Mouse (Mus musculus) G1E (cell line): ENCODE measurements around the gene Tssc4. TPM values are rescaled to one million over a fixed set of nuclear protein-coding genes. Genes with fewer than 3 reads are reported as not detected.

Experiments
- ATAC-seq: 2 replicates; pipeline ENCODE4 v1.8.0; 2016; ENCODE audit warnings: mild to moderate bottlenecking; ENCODE audit not compliant: insufficient number of reproducible peaks, poor library complexity, low FRiP score, severe bottlenecking; ENCODE audit errors: extremely low read depth
- DNase-seq: peaks from one replicate; pipeline ENCODE4 v3.0.0; 2012; ENCODE audit warnings: low spot score
- H3K27me3 ChIP-seq: 2 replicates; pipeline ENCODE4 v1.6.1; 2012; ENCODE audit warnings: mild to moderate bottlenecking, low read length, inconsistent platforms; ENCODE audit not compliant: insufficient read depth
- H3K36me3 ChIP-seq: replicated peaks from 2 replicates; pipeline ENCODE3; 2012; ENCODE audit warnings: mild to moderate bottlenecking, inconsistent platforms
- H3K4me1 ChIP-seq: 2 replicates; pipeline ENCODE4 v1.6.1; 2012; ENCODE audit warnings: low read depth, low read length, inconsistent platforms, mixed read lengths; ENCODE audit not compliant: insufficient read depth
- H3K4me3 ChIP-seq: 2 replicates; pipeline ENCODE4 v1.5.1; 2012; ENCODE audit warnings: low read depth, mild to moderate bottlenecking, inconsistent platforms, low read length, moderate library complexity, mixed read lengths
- H3K9me3 ChIP-seq: replicated peaks from 2 replicates; pipeline ENCODE4 v1.6.1; 2012; ENCODE audit warnings: inconsistent platforms
- CTCF ChIP-seq: IDR thresholded peaks from 2 replicates; pipeline ENCODE4 v1.5.1; 2012; ENCODE audit warnings: low read depth, low read length, inconsistent platforms, mixed read lengths
- GATA1 ChIP-seq: IDR thresholded peaks from 2 replicates; pipeline ENCODE4 v1.6.1; 2012; ENCODE audit warnings: borderline replicate concordance, low read length, inconsistent platforms, mixed read lengths
- GATA2 ChIP-seq: IDR thresholded peaks from 2 replicates; pipeline ENCODE4 v1.6.1; 2012; ENCODE audit warnings: low read depth, low read length, inconsistent platforms, borderline replicate concordance
- POLR2AphosphoS5 ChIP-seq: IDR thresholded peaks from 2 replicates; pipeline ENCODE4 v1.6.1; 2012; ENCODE audit warnings: low read depth, low read length, inconsistent platforms; ENCODE audit not compliant: insufficient replicate concordance
- TAL1 ChIP-seq: conservative IDR thresholded peaks from 2 replicates; pipeline ENCODE4 v1.6.1; 2012; ENCODE audit warnings: low read depth, low read length, inconsistent platforms, mixed read lengths
- polyA plus RNA-seq: library from polyadenylated mRNA; stranded (reverse); fragments of >175 nt; gene quantifications from 2 replicates; pipeline ENCODE4 v1.2.3, GENCODE M21; 2012
- total RNA-seq, 2 experiments: library from RNA; stranded (forward) in 1 of 2; stranded (reverse) in 1 of 2; fragments of 200-1000 nt in 1 of 2; fragments of >200 nt in 1 of 2; fragmentation: Nextera tagmentation in 1 of 2; gene quantifications; 2 replicates each; pipeline ENCODE4 v1.2.3; 2014 to 2017

Gene Tssc4
- total and polyA plus RNA-seq, 3 experiments, result 18.8 to 207 (median 25.0) TPM

GRCm38 (mm10) chr7:143114773-143115172 lies 45.7 kb downstream of the Tssc4 start:
- Histone ChIP-seq H3K9me3 (no peaks in the 10 kb centered on the region), H3K4me1 (peaks cover 6% of the 10 kb centered on the region), H3K27me3 (peaks cover 16% of the 10 kb centered on the region), H3K36me3 (no peaks in the 10 kb centered on the region), H3K4me3 (no peak overlapping the region)
- ATAC-seq (no peak), DNase-seq (no peak)
- no peak for TF ChIP-seq POLR2AphosphoS5
- TF ChIP-seq TAL1, result no peak
- no peak for TF ChIP-seq GATA1
- TF ChIP-seq CTCF, result no peak
- no peak for TF ChIP-seq GATA2

GRCm38 (mm10) chr7:143116521-143116920 lies 47.5 kb downstream of the Tssc4 start:
- H3K4me1 ChIP-seq, result peaks cover 7% of the 10 kb centered on the region
- ATAC-seq (no peak), DNase-seq (no peak)
- no peak for TF ChIP-seq GATA1
- TF ChIP-seq GATA2, result no peak
- no peak for TF ChIP-seq TAL1
- no peak for TF ChIP-seq POLR2AphosphoS5
- no peak for TF ChIP-seq CTCF
- no peak overlapping the region for H3K4me3 ChIP-seq
- H3K9me3 ChIP-seq, result no peaks in the 10 kb centered on the region
- H3K36me3 ChIP-seq, result no peaks in the 10 kb centered on the region
- peaks cover 15% of the 10 kb centered on the region for H3K27me3 ChIP-seq

GRCm38 (mm10) chr7:143119407-143119806 lies 50.4 kb downstream of the Tssc4 start:
- ATAC-seq (no peak), DNase-seq (no peak)
- no peak overlapping the region for H3K4me3 ChIP-seq
- no peaks in the 10 kb centered on the region for H3K9me3 ChIP-seq
- peaks cover 35% of the 10 kb centered on the region for H3K27me3 ChIP-seq
- no peak for TF ChIP-seq CTCF
- TF ChIP-seq GATA1, result no peak
- no peak for TF ChIP-seq GATA2
- no peak for TF ChIP-seq TAL1
- TF ChIP-seq POLR2AphosphoS5, result no peak
- peaks cover 7% of the 10 kb centered on the region for H3K4me1 ChIP-seq
- no peaks in the 10 kb centered on the region for H3K36me3 ChIP-seq

- H3K27me3 ChIP-seq, result peaks cover 38% of the 10 kb centered on the region
- no peaks in the 10 kb centered on the region for H3K9me3 ChIP-seq
- no peak for DNase-seq
- no peak for ATAC-seq
- no peak for TF ChIP-seq GATA1
- no peak for TF ChIP-seq GATA2
- TF ChIP-seq TAL1, result no peak
- H3K4me3 ChIP-seq, result no peak overlapping the region
- H3K36me3 ChIP-seq, result no peaks in the 10 kb centered on the region
- peaks cover 7% of the 10 kb centered on the region for H3K4me1 ChIP-seq
These were observed 50.8 kb downstream of the Tssc4 start for GRCm38 (mm10) chr7:143119826-143120225.

Other genes starting within 250 kb of the Tssc4 start
- not detected in 2 replicates for gene Th, start 138.1 kb upstream of the Tssc4 start, total RNA-seq (2014; fragmentation: Nextera tagmentation)
- not detected in 2 replicates for gene Th, start 138.1 kb upstream of the Tssc4 start, total RNA-seq (2017)
- not detected in 2 replicates for gene Th, start 138.1 kb upstream of the Tssc4 start, polyA plus RNA-seq
- gene Ascl2, start 100.0 kb upstream of the Tssc4 start, total RNA-seq (2014; fragmentation: Nextera tagmentation), result not detected in 2 replicates
- gene Ascl2, start 100.0 kb upstream of the Tssc4 start, total RNA-seq (2017), result 0.12 TPM in 1 of 2 replicates, not detected in the other
- gene Ascl2, start 100.0 kb upstream of the Tssc4 start, polyA plus RNA-seq, result not detected in 2 replicates
- gene Tspan32, start 64.2 kb upstream of the Tssc4 start, total RNA-seq (2014; fragmentation: Nextera tagmentation), result 104 and 119 TPM in 2 replicates
- 247 and 297 TPM in 2 replicates for gene Tspan32, start 64.2 kb upstream of the Tssc4 start, total RNA-seq (2017)
- gene Tspan32, start 64.2 kb upstream of the Tssc4 start, polyA plus RNA-seq, result 57.5 and 59.3 TPM in 2 replicates
- 166 and 192 TPM in 2 replicates for gene Cd81, start 16.5 kb upstream of the Tssc4 start, total RNA-seq (2014; fragmentation: Nextera tagmentation)
- gene Cd81, start 16.5 kb upstream of the Tssc4 start, total RNA-seq (2017), result 185 and 191 TPM in 2 replicates
- gene Cd81, start 16.5 kb upstream of the Tssc4 start, polyA plus RNA-seq, result 152 and 187 TPM in 2 replicates
- not detected in 2 replicates for gene Trpm5, start 25.4 kb downstream of the Tssc4 start, total RNA-seq (2014; fragmentation: Nextera tagmentation)
- gene Trpm5, start 25.4 kb downstream of the Tssc4 start, total RNA-seq (2017), result 0.12 and 0.33 TPM in 2 replicates
- gene Trpm5, start 25.4 kb downstream of the Tssc4 start, polyA plus RNA-seq, result not detected in 2 replicates
- gene Kcnq1, start 37.1 kb downstream of the Tssc4 start, total RNA-seq (2014; fragmentation: Nextera tagmentation), result not detected in 2 replicates
- gene Kcnq1, start 37.1 kb downstream of the Tssc4 start, total RNA-seq (2017), result 0.12 TPM in 1 of 2 replicates, not detected in the other
- gene Kcnq1, start 37.1 kb downstream of the Tssc4 start, polyA plus RNA-seq, result not detected in 2 replicates